In genomic region chr7:127768346-127768996, GRCm38 (mm10) we compare ENCODE assay signal across 8 mouse cellular contexts. TPM values are rescaled to one million over a fixed set of nuclear protein-coding genes. Genes with fewer than 3 reads are reported as not detected.
A peak's percentile ranks its signal among the peaks of the same experiment; 100 is the strongest.
DNase-seq lines count a peak whose midpoint lies in the region; ATAC-seq and TF ChIP-seq lines count a peak whose summit lies in the region.

No protein-coding gene starts in this region.

- peak; percentile 54 for TF ChIP-seq RAD21 in CH12.LX (IDR thresholded peaks at IDR 0.05; ENCODE audit: low read depth, low read length)

- no peaks in the 10 kb centered on the region for H3K27me3 ChIP-seq in heart, embryonic 15.5 days
- no peaks in the 10 kb centered on the region for H3K27me3 ChIP-seq in CH12.LX (replicated peaks)
- no peaks in the 10 kb centered on the region for H3K27me3 ChIP-seq in embryonic facial prominence, embryonic 10.5 days (replicated peaks; ENCODE audit: low read depth, poor library complexity, severe bottlenecking)
- no peaks in the 10 kb centered on the region for H3K27me3 ChIP-seq in kidney, postnatal 0 days (ENCODE audit: insufficient read depth, low read length)
- no peaks in the 10 kb centered on the region for H3K27me3 ChIP-seq in neural tube, embryonic 12.5 days (replicated peaks)

- peak overlapping the region; percentile 97; the same call in 1 of the 2 replicates for H3K4me2 ChIP-seq in heart, embryonic 15.5 days
- H3K4me2 ChIP-seq in CH12.LX (ENCODE audit: insufficient read depth, low read depth, poor library complexity, severe bottlenecking), result no peak overlapping the region
- H3K4me2 ChIP-seq in kidney, postnatal 0 days (ENCODE audit: low read length), result no peak overlapping the region; the same call in 1 of the 2 replicates
- peak overlapping the region; percentile 73 for H3K4me2 ChIP-seq in neural tube, embryonic 12.5 days (replicated peaks)

- peaks cover 28% of the 10 kb centered on the region for H3K4me1 ChIP-seq in heart, embryonic 15.5 days (replicated peaks)
- peaks cover 2 to 60% of the 10 kb centered on the region in 2 experiments for H3K4me1 ChIP-seq in CH12.LX (ENCODE audit: control insufficient read depth in 1 of 2, insufficient read depth in 2 of 2)
- H3K4me1 ChIP-seq in embryonic facial prominence, embryonic 10.5 days, result peaks cover 39% of the 10 kb centered on the region
- H3K4me1 ChIP-seq in kidney, postnatal 0 days (replicated peaks; ENCODE audit: insufficient read depth, low read length), result peaks cover 6% of the 10 kb centered on the region; the same call in 1 of the 2 replicates
- H3K4me1 ChIP-seq in neural tube, embryonic 12.5 days, result peaks cover 25% of the 10 kb centered on the region

- no peak for TF ChIP-seq POLR2A in CH12.LX (IDR thresholded peaks at IDR 0.05; ENCODE audit: low read depth, low read length)

- H3K36me3 ChIP-seq in heart, embryonic 15.5 days, result peaks cover 18% of the 10 kb centered on the region
- H3K36me3 ChIP-seq in CH12.LX (replicated peaks in 1 of 2; ENCODE audit: control insufficient read depth in 1 of 2, insufficient read depth in 1 of 2, low read length in 1 of 2), result peaks cover 23 to 46% of the 10 kb centered on the region in 2 experiments
- H3K36me3 ChIP-seq in embryonic facial prominence, embryonic 10.5 days (replicated peaks), result peaks cover 52% of the 10 kb centered on the region
- peaks cover 19% of the 10 kb centered on the region for H3K36me3 ChIP-seq in kidney, postnatal 0 days (ENCODE audit: insufficient read depth, low read length)
- peaks cover 49% of the 10 kb centered on the region for H3K36me3 ChIP-seq in neural tube, embryonic 12.5 days

- TF ChIP-seq EP300 in CH12.LX (IDR thresholded peaks at IDR 0.05; ENCODE audit: low read length), result no peak

- peak overlapping the region; percentile 7; the same call in 1 of the 2 replicates for H3K27ac ChIP-seq in heart, embryonic 15.5 days
- no peak overlapping the region for H3K27ac ChIP-seq in CH12.LX (ENCODE audit: insufficient read depth, low read depth)
- H3K27ac ChIP-seq in embryonic facial prominence, embryonic 10.5 days (replicated peaks), result peak overlapping the region; percentile 37
- 0 out of 2 replicates have a peak overlapping the region, but pooled peaks have one; percentile 96 for H3K27ac ChIP-seq in kidney, postnatal 0 days
- H3K27ac ChIP-seq in neural tube, embryonic 12.5 days, result no peak overlapping the region

- TF ChIP-seq CTCF in CH12.LX (conservative IDR thresholded peaks at IDR 0.05 in 1 of 2, IDR thresholded peaks at IDR 0.05 in 1 of 2; ENCODE audit: low read depth in 2 of 2, low read length in 2 of 2), result peak in 1 of 2 experiments; percentile 65; a peak in 2 of 4 replicates
- peak; percentile 38; the same call in 1 of the 2 replicates for TF ChIP-seq CTCF in kidney, postnatal 0 days (IDR thresholded peaks at IDR 0.05; ENCODE audit: low read depth)

- H3K9ac ChIP-seq in heart, embryonic 15.5 days, result no peak overlapping the region
- no peak overlapping the region for H3K9ac ChIP-seq in CH12.LX (ENCODE audit: insufficient read depth, low read depth)
- no peak overlapping the region for H3K9ac ChIP-seq in kidney, postnatal 0 days (ENCODE audit: low read depth, low read length)
- H3K9ac ChIP-seq in neural tube, embryonic 12.5 days, result no peak overlapping the region

- no peak for DNase-seq in heart, adult 18-20 months
- no peak for DNase-seq in CH12.LX (ENCODE audit: extremely low read depth)
- DNase-seq in embryonic facial prominence, embryonic 10.5 days (ENCODE audit: low spot score), result no peak
- no peak for DNase-seq in kidney, postnatal 0 days (ENCODE audit: low spot score)
- no peak for DNase-seq in T-cell, adult 2 months (ENCODE audit: low spot score)
- DNase-seq in gastrocnemius, postnatal 14 days, result no peak

- ATAC-seq in heart, embryonic 15.5 days (replicated peaks; ENCODE audit: insufficient number of reproducible peaks, insufficient read depth, low FRiP score, low read depth), result no peak
- ATAC-seq in kidney, postnatal 0 days (replicated peaks; ENCODE audit: low FRiP score, low read depth), result no peak
- peak; percentile 43 for ATAC-seq in neural tube, embryonic 12.5 days (ENCODE audit: low FRiP score, low read depth)

- H3K4me3 ChIP-seq in heart, embryonic 15.5 days, result no peak overlapping the region
- H3K4me3 ChIP-seq in CH12.LX (replicated peaks in 1 of 3; ENCODE audit: low read depth in 2 of 3, low read length in 2 of 3, poor library complexity in 1 of 3), result no peak overlapping the region
- peak overlapping the region; percentile 77 for H3K4me3 ChIP-seq in embryonic facial prominence, embryonic 10.5 days
- no peak overlapping the region for H3K4me3 ChIP-seq in kidney, postnatal 0 days (replicated peaks; ENCODE audit: low read depth, low read length)
- H3K4me3 ChIP-seq in neural tube, embryonic 12.5 days, result no peak overlapping the region

- in situ Hi-C loops in CH12.LX (cut with MboI; ENCODE audit: low pct_ligation_motif_present, low pct_unique_long_range_greater_than_20kb, low sequenced_read_pairs), result loop anchor here (25.0 kb wide), 1 partner anchor 406 kb away; no protein-coding TSS in a partner anchor

- H3K9me3 ChIP-seq in heart, embryonic 15.5 days (replicated peaks), result no peaks in the 10 kb centered on the region
- H3K9me3 ChIP-seq in CH12.LX (replicated peaks; ENCODE audit: low read length), result no peaks in the 10 kb centered on the region
- no peaks in the 10 kb centered on the region for H3K9me3 ChIP-seq in embryonic facial prominence, embryonic 10.5 days
- H3K9me3 ChIP-seq in kidney, postnatal 0 days (replicated peaks; ENCODE audit: low read length), result no peaks in the 10 kb centered on the region
- H3K9me3 ChIP-seq in neural tube, embryonic 12.5 days, result no peaks in the 10 kb centered on the region

- 62% methylated on average over 13 of the region's 13 CpGs for WGBS in heart, embryonic 15.5 days
- WGBS in embryonic facial prominence, embryonic 10.5 days, result 51% methylated on average over 13 of the region's 13 CpGs
- 51% methylated on average over 13 of the region's 13 CpGs for WGBS in kidney, postnatal 0 days
- WGBS in neural tube, embryonic 12.5 days, result 46% methylated on average over 13 of the region's 13 CpGs

- peaks cover 14% of the 10 kb centered on the region for H3K79me2 ChIP-seq in CH12.LX (replicated peaks; ENCODE audit: control insufficient read depth, extremely low read depth, insufficient read depth, poor library complexity, severe bottlenecking)

- intact Hi-C loops in gastrocnemius, postnatal 14 days (cut with DNase I; ENCODE audit: low total_unique reads), result no loop called here

- dilution Hi-C loops in CH12.LX (cut with MboI; ENCODE audit: extremely low pct_ligation_motif_present, extremely low pct_unique_long_range_greater_than_20kb, low sequenced_read_pairs), result no loop called here

RNA-seq across cellular contexts. Expression of gene Orai3, which starts 1.1 kb away (rescaled TPM):
- polyA plus RNA-seq in heart, embryonic 15.5 days (2015; fragmentation: Nextera tagmentation; extraction: Ambion mirVana), result 15.6 and 21.7 TPM in 2 replicates
- total RNA-seq in heart, adult 18-20 months (2021), result 10 to 100 TPM; 20.5 to 26.4 TPM
- total RNA-seq in CH12.LX (2012; rRNA removed) (15.7 and 16.9 TPM in 2 replicates), CH12.LX (2014; rRNA removed) (9.3 and 11.6 TPM in 2 replicates)
- polyA plus RNA-seq in CH12.LX (2012; ENCODE audit: insufficient read length, low read depth), result 7.5 and 10.3 TPM in 2 replicates
- 12.9 and 13.6 TPM in 2 replicates for polyA plus RNA-seq in embryonic facial prominence, embryonic 10.5 days (2016; fragmentation: Nextera tagmentation; extraction: Ambion mirVana)
- 27.2 and 30.1 TPM in 2 replicates for polyA plus RNA-seq in kidney, postnatal 0 days (2015; fragmentation: Nextera tagmentation; extraction: Ambion mirVana)
- polyA plus RNA-seq in neural tube, embryonic 12.5 days (2016; fragmentation: Nextera tagmentation; extraction: Ambion mirVana), result 7.9 and 9.9 TPM in 2 replicates
- 1 to 10 TPM; 8.1 to 9.2 TPM for total RNA-seq in gastrocnemius, postnatal 14 days (2021)

RNA-seq across cellular contexts. Expression of gene Setd1a, which starts 8.0 kb away (rescaled TPM):
- 13.0 and 16.7 TPM in 2 replicates for polyA plus RNA-seq in heart, embryonic 15.5 days (2015; fragmentation: Nextera tagmentation; extraction: Ambion mirVana)
- 10 to 100 TPM; 15.8 to 19.5 TPM for total RNA-seq in heart, adult 18-20 months (2021)
- 9.0 and 9.8 TPM in 2 replicates for total RNA-seq in CH12.LX (2012; rRNA removed)
- 3.2 and 4.5 TPM in 2 replicates for total RNA-seq in CH12.LX (2014; rRNA removed)
- 50.8 and 51.0 TPM in 2 replicates for polyA plus RNA-seq in CH12.LX (2012; ENCODE audit: insufficient read length, low read depth)
- polyA plus RNA-seq in embryonic facial prominence, embryonic 10.5 days (2016; fragmentation: Nextera tagmentation; extraction: Ambion mirVana), result 14.7 and 15.2 TPM in 2 replicates
- polyA plus RNA-seq in kidney, postnatal 0 days (2015; fragmentation: Nextera tagmentation; extraction: Ambion mirVana), result 15.6 and 17.9 TPM in 2 replicates
- polyA plus RNA-seq in neural tube, embryonic 12.5 days (2016; fragmentation: Nextera tagmentation; extraction: Ambion mirVana), result 20.3 and 22.5 TPM in 2 replicates
- 10 to 100 TPM; 15.6 to 17.4 TPM for total RNA-seq in gastrocnemius, postnatal 14 days (2021)

RNA-seq across cellular contexts. Expression of gene Gm49388, which starts 16.9 kb away (rescaled TPM):
- not detected in 2 replicates for polyA plus RNA-seq in heart, embryonic 15.5 days (2015; fragmentation: Nextera tagmentation; extraction: Ambion mirVana)
- 1 to 10 TPM; 2.5 to 2.6 TPM for total RNA-seq in heart, adult 18-20 months (2021)
- total RNA-seq in CH12.LX (2012; rRNA removed), result 0.98 and 2.2 TPM in 2 replicates
- not detected in 2 replicates for total RNA-seq in CH12.LX (2014; rRNA removed)
- 4.3 and 4.7 TPM in 2 replicates for polyA plus RNA-seq in CH12.LX (2012; ENCODE audit: insufficient read length, low read depth)
- polyA plus RNA-seq in embryonic facial prominence, embryonic 10.5 days (2016; fragmentation: Nextera tagmentation; extraction: Ambion mirVana), result not detected in 2 replicates
- polyA plus RNA-seq in kidney, postnatal 0 days (2015; fragmentation: Nextera tagmentation; extraction: Ambion mirVana), result not detected in 2 replicates
- not detected in 2 replicates for polyA plus RNA-seq in neural tube, embryonic 12.5 days (2016; fragmentation: Nextera tagmentation; extraction: Ambion mirVana)
- total RNA-seq in gastrocnemius, postnatal 14 days (2021), result 1 to 10 TPM in 1 of 2 experiments, under 1 TPM in 1; 0.88 to 1.8 TPM

RNA-seq across cellular contexts. Expression of gene Fbxl19, which starts 24.1 kb away (rescaled TPM):
- polyA plus RNA-seq in heart, embryonic 15.5 days (2015; fragmentation: Nextera tagmentation; extraction: Ambion mirVana), result 1.4 and 2.2 TPM in 2 replicates
- total RNA-seq in heart, adult 18-20 months (2021), result 1 to 10 TPM; 3.3 to 4.0 TPM
- total RNA-seq in CH12.LX (2012; rRNA removed), result 25.1 and 28.2 TPM in 2 replicates
- 22.4 and 22.6 TPM in 2 replicates for total RNA-seq in CH12.LX (2014; rRNA removed)
- polyA plus RNA-seq in CH12.LX (2012; ENCODE audit: insufficient read length, low read depth), result 29.3 and 31.7 TPM in 2 replicates
- polyA plus RNA-seq in embryonic facial prominence, embryonic 10.5 days (2016; fragmentation: Nextera tagmentation; extraction: Ambion mirVana), result 8.9 and 9.0 TPM in 2 replicates
- 2.8 and 3.5 TPM in 2 replicates for polyA plus RNA-seq in kidney, postnatal 0 days (2015; fragmentation: Nextera tagmentation; extraction: Ambion mirVana)
- polyA plus RNA-seq in neural tube, embryonic 12.5 days (2016; fragmentation: Nextera tagmentation; extraction: Ambion mirVana), result 10.2 and 13.0 TPM in 2 replicates
- total RNA-seq in gastrocnemius, postnatal 14 days (2021), result 1 to 10 TPM; 2.4 to 3.1 TPM

RNA-seq across cellular contexts. Expression of gene Hsd3b7, which starts 31.9 kb away (rescaled TPM):
- 22.0 and 24.0 TPM in 2 replicates for polyA plus RNA-seq in heart, embryonic 15.5 days (2015; fragmentation: Nextera tagmentation; extraction: Ambion mirVana)
- 10 to 100 TPM; 10.8 to 13.9 TPM for total RNA-seq in heart, adult 18-20 months (2021)
- total RNA-seq in CH12.LX (2012; rRNA removed) (2.9 and 4.2 TPM in 2 replicates), CH12.LX (2014; rRNA removed) (5.9 and 6.8 TPM in 2 replicates)
- 0.99 and 2.1 TPM in 2 replicates for polyA plus RNA-seq in CH12.LX (2012; ENCODE audit: insufficient read length, low read depth)
- 6.8 and 8.0 TPM in 2 replicates for polyA plus RNA-seq in embryonic facial prominence, embryonic 10.5 days (2016; fragmentation: Nextera tagmentation; extraction: Ambion mirVana)
- 28.3 and 28.8 TPM in 2 replicates for polyA plus RNA-seq in kidney, postnatal 0 days (2015; fragmentation: Nextera tagmentation; extraction: Ambion mirVana)
- 7.8 and 9.0 TPM in 2 replicates for polyA plus RNA-seq in neural tube, embryonic 12.5 days (2016; fragmentation: Nextera tagmentation; extraction: Ambion mirVana)
- 1 to 10 TPM; 6.9 to 8.1 TPM for total RNA-seq in gastrocnemius, postnatal 14 days (2021)

Comparison
In these comparisons a context has a peak if more than half of its experiments do, and no peak if none do; other contexts are left out.
1. H3K27ac ChIP-seq: peak in heart, embryonic 15.5 days (single experiment), embryonic facial prominence, embryonic 10.5 days (single experiment) and kidney, postnatal 0 days (single experiment); none in CH12.LX (single experiment) and neural tube, embryonic 12.5 days (single experiment).
2. H3K4me2 ChIP-seq: peak in heart, embryonic 15.5 days (single experiment) and neural tube, embryonic 12.5 days (single experiment); none in CH12.LX (single experiment) and kidney, postnatal 0 days (single experiment).